Mouse (Mus musculus) ES-Bruce4 (cell line): Measurements from ENCODE around the gene Mecom. TPM values are rescaled to one million over a fixed set of nuclear protein-coding genes. Genes with fewer than 3 reads are reported as not detected.

Source experiments
- H3K27ac ChIP-seq: 2 replicates; pipeline ENCODE4 v1.5.1; 2012; ENCODE audit warnings: low read length, inconsistent platforms; ENCODE audit not compliant: insufficient read depth
- H3K27me3 ChIP-seq: 2 replicates; pipeline ENCODE4 v1.6.1; 2012; ENCODE audit warnings: mild to moderate bottlenecking, low read length, inconsistent platforms; ENCODE audit not compliant: control insufficient read depth, poor library complexity, insufficient read depth, severe bottlenecking
- H3K36me3 ChIP-seq: 2 replicates; pipeline ENCODE4 v1.6.1; 2012; ENCODE audit warnings: inconsistent platforms, mild to moderate bottlenecking, low read length, moderate library complexity; ENCODE audit not compliant: control insufficient read depth, poor library complexity, insufficient read depth, severe bottlenecking
- H3K4me1 ChIP-seq: one replicate; pipeline ENCODE4 v1.8.1; 2011; ENCODE audit warnings: low read length; ENCODE audit not compliant: control insufficient read depth, insufficient read depth
- H3K4me3 ChIP-seq: 2 replicates; pipeline ENCODE4 v1.5.1; 2011; ENCODE audit warnings: low read depth, mild to moderate bottlenecking, low read length
- H3K9ac ChIP-seq: 2 replicates; pipeline ENCODE4 v1.6.1; 2012; ENCODE audit warnings: low read depth, mild to moderate bottlenecking, inconsistent platforms; ENCODE audit not compliant: poor library complexity, severe bottlenecking
- H3K9me3 ChIP-seq: replicated peaks from 2 replicates; pipeline ENCODE4 v1.6.1; 2012; ENCODE audit warnings: mild to moderate bottlenecking, low read length, inconsistent platforms; ENCODE audit not compliant: control insufficient read depth, poor library complexity, insufficient read depth, severe bottlenecking
- CTCF ChIP-seq: IDR thresholded peaks from one replicate; pipeline ENCODE4 v1.8.1; 2011; ENCODE audit warnings: low read depth, low read length
- EP300 ChIP-seq: IDR thresholded peaks from 2 replicates; pipeline ENCODE4 v1.6.1; 2011; ENCODE audit warnings: low read depth, low read length; ENCODE audit not compliant: insufficient read depth
- POLR2A ChIP-seq: IDR thresholded peaks from one replicate; pipeline ENCODE4 v1.8.1; 2011; ENCODE audit warnings: low read length; ENCODE audit not compliant: insufficient read depth
- polyA plus RNA-seq: library from polyadenylated mRNA; stranded (reverse); fragments of >200 nt; gene quantifications from 2 replicates; pipeline ENCODE4 v1.2.4, GENCODE M21; 2011; ENCODE audit warnings: low read depth; ENCODE audit not compliant: missing spikeins, insufficient read depth, insufficient read length

Mecom gene
- polyA plus RNA-seq, 1 experiment = 0.24 TPM

GRCm38 (mm10) chr3:30248656-30249384 is 299.0 kb downstream of the Mecom start:
- H3K9me3 ChIP-seq = no peaks in the 10 kb centered on the region
- H3K4me1 ChIP-seq = no peaks in the 10 kb centered on the region
- H3K27me3 ChIP-seq = no peaks in the 10 kb centered on the region
- no peak overlapping the region for H3K4me3 ChIP-seq
- TF ChIP-seq EP300 (no peak), CTCF (no peak), POLR2A (no peak)
- no peaks in the 10 kb centered on the region for H3K36me3 ChIP-seq
- H3K9ac ChIP-seq = no peak overlapping the region
- H3K27ac ChIP-seq = no peak overlapping the region

GRCm38 (mm10) chr3:30247256-30247655 is 300.6 kb downstream of the Mecom start:
- Histone ChIP-seq H3K4me1 (no peaks in the 10 kb centered on the region), H3K9me3 (no peaks in the 10 kb centered on the region), H3K36me3 (no peaks in the 10 kb centered on the region), H3K27me3 (no peaks in the 10 kb centered on the region), H3K27ac (no peak overlapping the region), H3K4me3 (no peak overlapping the region), H3K9ac (no peak overlapping the region)
- TF ChIP-seq EP300 (no peak), POLR2A (no peak), CTCF (no peak)

GRCm38 (mm10) chr3:30246431-30247041 is 301.3 kb downstream of the Mecom start:
- no peak for TF ChIP-seq CTCF
- no peak for TF ChIP-seq EP300
- TF ChIP-seq POLR2A = no peak
- no peak overlapping the region for H3K27ac ChIP-seq
- no peak overlapping the region for H3K9ac ChIP-seq
- H3K27me3 ChIP-seq = no peaks in the 10 kb centered on the region
- H3K36me3 ChIP-seq = no peaks in the 10 kb centered on the region
- no peaks in the 10 kb centered on the region for H3K9me3 ChIP-seq
- H3K4me1 ChIP-seq = no peaks in the 10 kb centered on the region
- no peak overlapping the region for H3K4me3 ChIP-seq

GRCm38 (mm10) chr3:30245950-30246349 is 301.9 kb downstream of the Mecom start:
- no peaks in the 10 kb centered on the region for H3K4me1 ChIP-seq

GRCm38 (mm10) chr3:30244401-30244871 is 303.4 kb downstream of the Mecom start:
- Histone ChIP-seq H3K4me3 (no peak overlapping the region), H3K36me3 (no peaks in the 10 kb centered on the region), H3K27me3 (no peaks in the 10 kb centered on the region), H3K4me1 (no peaks in the 10 kb centered on the region), H3K9ac (no peak overlapping the region), H3K27ac (no peak overlapping the region), H3K9me3 (no peaks in the 10 kb centered on the region)
- TF ChIP-seq CTCF = no peak
- no peak for TF ChIP-seq EP300
- TF ChIP-seq POLR2A = no peak

More at GRCm38 (mm10) chr3:30245950-30246349, 301.9 kb downstream of the Mecom start:
- Histone ChIP-seq H3K9ac (no peak overlapping the region), H3K27me3 (no peaks in the 10 kb centered on the region), H3K36me3 (no peaks in the 10 kb centered on the region), H3K9me3 (no peaks in the 10 kb centered on the region), H3K27ac (no peak overlapping the region), H3K4me3 (no peak overlapping the region)
- no peak for TF ChIP-seq POLR2A
- TF ChIP-seq EP300 = no peak
- no peak for TF ChIP-seq CTCF

GRCm38 (mm10) chr3:30243776-30244275 is 304.0 kb downstream of the Mecom start:
- H3K27me3 ChIP-seq = no peaks in the 10 kb centered on the region
- H3K4me3 ChIP-seq = no peak overlapping the region
- no peaks in the 10 kb centered on the region for H3K9me3 ChIP-seq
- H3K27ac ChIP-seq = no peak overlapping the region
- H3K36me3 ChIP-seq = no peaks in the 10 kb centered on the region
- TF ChIP-seq EP300 = no peak
- TF ChIP-seq POLR2A = no peak
- TF ChIP-seq CTCF = no peak
- no peaks in the 10 kb centered on the region for H3K4me1 ChIP-seq
- no peak overlapping the region for H3K9ac ChIP-seq
